Mouse (Mus musculus) cerebellum, adult 2 months (tissue): ENCODE data around the gene Arl15.

ENCODE experiments used
- CTCF ChIP-seq: fragments of 200-500 bp; IDR thresholded peaks from 2 replicates; pipeline ENCODE4 v1.5.1; 2011; ENCODE audit warnings: low read depth, mild to moderate bottlenecking, control low read depth, low read length, moderate library complexity, borderline replicate concordance; ENCODE audit not compliant: insufficient read depth
- POLR2A ChIP-seq: fragments of 200-500 bp; IDR thresholded peaks from 2 replicates; pipeline ENCODE4 v1.6.1; 2011; ENCODE audit warnings: low read length, control low read depth, borderline replicate concordance; ENCODE audit not compliant: insufficient read depth

DNA sequence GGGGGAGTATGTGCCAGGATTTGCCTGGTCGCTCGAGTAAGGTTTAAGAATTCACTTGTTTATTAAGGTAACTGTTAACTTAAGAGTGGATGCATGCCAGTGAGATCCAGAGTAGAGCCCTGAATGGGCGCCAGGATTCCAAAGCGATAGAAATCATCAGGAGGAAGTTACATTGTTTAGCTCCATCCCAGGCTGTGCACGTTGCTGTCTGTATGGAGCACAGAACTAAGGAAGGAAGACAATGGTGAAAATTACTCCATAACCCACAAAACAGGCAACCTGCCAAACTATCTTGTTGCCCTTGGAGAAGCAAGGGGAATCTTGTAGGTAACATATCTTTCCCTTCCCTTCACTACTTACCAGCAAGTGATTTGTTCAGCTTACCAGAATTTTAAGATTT is 176.4 kb downstream of the Arl15 start:
- TF ChIP-seq CTCF, result no peak
- no peak for TF ChIP-seq POLR2A
